Mouse (Mus musculus) CH12.LX (cell line): ENCODE measurements around the gene Fam241b. TPM values are rescaled to one million over a fixed set of nuclear protein-coding genes. Genes with fewer than 3 reads are reported as not detected.

Source experiments
- DNase-seq: peaks from one replicate; pipeline ENCODE4 v3.0.0-alpha.2; 2013; ENCODE audit errors: extremely low read depth
- H3K27ac ChIP-seq: 2 replicates; pipeline ENCODE4 v1.5.1; 2012; ENCODE audit warnings: low read depth, mild to moderate bottlenecking, control low read depth, moderate library complexity; ENCODE audit not compliant: insufficient read depth
- H3K27me3 ChIP-seq: replicated peaks from 2 replicates; pipeline ENCODE3; 2012; ENCODE audit warnings: inconsistent platforms
- H3K36me3 ChIP-seq, 2 experiments: replicated peaks in 1 of 2; 2 replicates each; pipeline versions ENCODE3 to v1.6.1; 2012; ENCODE audit warnings: inconsistent platforms in 1 of 2, low read length in 1 of 2, mild to moderate bottlenecking in 1 of 2, mixed read lengths in 1 of 2, moderate library complexity in 1 of 2; ENCODE audit not compliant: control insufficient read depth in 1 of 2, insufficient read depth in 1 of 2
- H3K4me1 ChIP-seq, 2 experiments: 2 replicates each; pipeline ENCODE4 v1.6.1; 2012; ENCODE audit warnings: inconsistent platforms in 1 of 2, moderate library complexity in 1 of 2; ENCODE audit not compliant: insufficient read depth in 2 of 2, control insufficient read depth in 1 of 2
- H3K4me2 ChIP-seq: 2 replicates; pipeline ENCODE4 v1.6.1; 2012; ENCODE audit warnings: low read depth, mild to moderate bottlenecking, control low read depth; ENCODE audit not compliant: poor library complexity, insufficient read depth, severe bottlenecking
- H3K4me3 ChIP-seq, 3 experiments: fragments of 150-350 bp in 1 of 3; sonication (generic) in 1 of 3; replicated peaks in 1 of 3; 2 replicates each; pipeline versions ENCODE3 to v1.5.1; 2011 to 2012; ENCODE audit warnings: low read depth in 2 of 3, low read length in 2 of 3, mild to moderate bottlenecking in 2 of 3, moderate library complexity in 2 of 3, control low read depth in 1 of 3, improper control_type of control experiment in 1 of 3, inconsistent platforms in 1 of 3, mixed read lengths in 1 of 3; ENCODE audit not compliant: poor library complexity in 1 of 3
- H3K79me2 ChIP-seq: replicated peaks from 2 replicates; pipeline ENCODE4 v1.6.1; 2012; ENCODE audit warnings: mild to moderate bottlenecking, moderate library complexity; ENCODE audit not compliant: control insufficient read depth, poor library complexity, insufficient read depth, severe bottlenecking; ENCODE audit errors: extremely low read depth
- H3K9ac ChIP-seq: 2 replicates; pipeline ENCODE4 v1.6.1; 2012; ENCODE audit warnings: low read depth, mild to moderate bottlenecking, control low read depth, moderate library complexity; ENCODE audit not compliant: insufficient read depth
- H3K9me3 ChIP-seq: replicated peaks from 2 replicates; pipeline ENCODE3; 2012; ENCODE audit warnings: low read length, inconsistent platforms, mixed read lengths
- BHLHE40 ChIP-seq: IDR thresholded peaks from 2 replicates; pipeline ENCODE4 v1.6.1; 2011; ENCODE audit warnings: mild to moderate bottlenecking, low read depth, low read length, improper control_type of control experiment
- CHD1 ChIP-seq: IDR thresholded peaks from 2 replicates; pipeline ENCODE4 v1.6.1; 2012; ENCODE audit warnings: low read depth, low read length, improper control_type of control experiment, inconsistent platforms
- CTCF ChIP-seq, 2 experiments: IDR thresholded peaks in 1 of 2; conservative IDR thresholded peaks in 1 of 2; 2 replicates each; pipeline ENCODE4 v1.5.1; 2011 to 2012; ENCODE audit warnings: low read depth in 2 of 2, low read length in 2 of 2, improper control_type of control experiment in 1 of 2, inconsistent platforms in 1 of 2, mild to moderate bottlenecking in 1 of 2, moderate library complexity in 1 of 2
- EP300 ChIP-seq: IDR thresholded peaks from 2 replicates; pipeline ENCODE4 v1.6.1; 2011; ENCODE audit warnings: low read length, improper control_type of control experiment
- IRF4 ChIP-seq: IDR thresholded peaks from 2 replicates; pipeline ENCODE4 v1.6.1; 2014; ENCODE audit warnings: low read depth, mild to moderate bottlenecking, inconsistent platforms, low read length, improper control_type of control experiment
- JUN ChIP-seq: IDR thresholded peaks from 2 replicates; pipeline ENCODE4 v1.6.1; 2011; ENCODE audit warnings: low read depth, mild to moderate bottlenecking, low read length, improper control_type of control experiment, moderate library complexity; ENCODE audit not compliant: insufficient read depth
- JUND ChIP-seq: conservative IDR thresholded peaks from 2 replicates; pipeline ENCODE4 v1.6.1; 2011; ENCODE audit warnings: low read depth, low read length, improper control_type of control experiment
- MAFK ChIP-seq: IDR thresholded peaks from 2 replicates; pipeline ENCODE4 v1.6.1; 2011; ENCODE audit warnings: low read length, improper control_type of control experiment; ENCODE audit not compliant: insufficient replicate concordance
- MAZ ChIP-seq: IDR thresholded peaks from 2 replicates; pipeline ENCODE4 v1.6.1; 2012; ENCODE audit warnings: low read depth, mild to moderate bottlenecking, inconsistent platforms, low read length, improper control_type of control experiment, moderate library complexity
- MXI1 ChIP-seq: IDR thresholded peaks from 2 replicates; pipeline ENCODE4 v1.6.1; 2011; ENCODE audit warnings: mild to moderate bottlenecking, low read depth, low read length, improper control_type of control experiment
- MYC ChIP-seq: IDR thresholded peaks from 2 replicates; pipeline ENCODE4 v1.6.1; 2011; ENCODE audit warnings: low read depth, mild to moderate bottlenecking, improper control_type of control experiment, low read length
- NELFE ChIP-seq: IDR thresholded peaks from 2 replicates; pipeline ENCODE4 v1.6.1; 2011; ENCODE audit warnings: low read depth, low read length, improper control_type of control experiment
- NRF1 ChIP-seq: IDR thresholded peaks from 2 replicates; pipeline ENCODE4 v1.6.1; 2014; ENCODE audit warnings: low read depth, mild to moderate bottlenecking, inconsistent platforms, low read length, improper control_type of control experiment, moderate library complexity
- POLR2A ChIP-seq: IDR thresholded peaks from 2 replicates; pipeline ENCODE4 v1.6.1; 2011; ENCODE audit warnings: low read depth, mild to moderate bottlenecking, improper control_type of control experiment, low read length
- POLR2AphosphoS2 ChIP-seq: IDR thresholded peaks from 2 replicates; pipeline ENCODE4 v1.6.1; 2011; ENCODE audit warnings: low read depth, low read length, improper control_type of control experiment
- RAD21 ChIP-seq: IDR thresholded peaks from 2 replicates; pipeline ENCODE4 v1.6.1; 2011; ENCODE audit warnings: low read depth, mild to moderate bottlenecking, low read length, improper control_type of control experiment, moderate library complexity
- SMC3 ChIP-seq: IDR thresholded peaks from 2 replicates; pipeline ENCODE4 v1.6.1; 2011; ENCODE audit warnings: low read depth, low read length, improper control_type of control experiment
- TCF12 ChIP-seq: IDR thresholded peaks from 2 replicates; pipeline ENCODE4 v1.6.1; 2014; ENCODE audit warnings: low read depth, mild to moderate bottlenecking, inconsistent platforms, low read length, improper control_type of control experiment
- UBTF ChIP-seq: IDR thresholded peaks from 2 replicates; pipeline ENCODE4 v1.6.1; 2012; ENCODE audit warnings: low read depth, mild to moderate bottlenecking, inconsistent platforms, low read length, improper control_type of control experiment, moderate library complexity
- USF1 ChIP-seq: IDR thresholded peaks from 2 replicates; pipeline ENCODE4 v1.6.1; 2014; ENCODE audit warnings: low read depth, mild to moderate bottlenecking, inconsistent platforms, low read length, improper control_type of control experiment
- USF2 ChIP-seq: conservative IDR thresholded peaks from 2 replicates; pipeline ENCODE4 v1.6.1; 2011; ENCODE audit warnings: low read depth, low read length, improper control_type of control experiment
- ZC3H11A ChIP-seq: IDR thresholded peaks from 2 replicates; pipeline ENCODE4 v1.6.1; 2012; ENCODE audit warnings: low read depth, mild to moderate bottlenecking, inconsistent platforms, low read length, improper control_type of control experiment
- dilution Hi-C: fragments of 300-500 bp; cut with MboI; formaldehyde crosslinking; loops from 2 replicates; pipeline ENCODE4 v1.14.3; 2020; ENCODE audit warnings: low sequenced_read_pairs; ENCODE audit not compliant: extremely low pct_unique_long_range_greater_than_20kb, extremely low pct_ligation_motif_present
- in situ Hi-C: fragments of 300-500 bp; cut with MboI; formaldehyde crosslinking; loops from 3 replicates; pipeline ENCODE4 v1.14.3; 2019; ENCODE audit warnings: low sequenced_read_pairs, low pct_ligation_motif_present, low pct_unique_long_range_greater_than_20kb, mixed read lengths
- polyA plus RNA-seq: library from polyadenylated mRNA; unstranded; fragments of >175 nt; gene quantifications from 2 replicates; pipeline ENCODE4 v1.2.1, GENCODE M21; 2012; ENCODE audit warnings: low read depth; ENCODE audit not compliant: insufficient read length
- total RNA-seq, 2 experiments: library from RNA; depleted of rRNA; stranded (reverse); fragments of 300-350 nt in 1 of 2; fragments of >200 nt in 1 of 2; gene quantifications; 2 replicates each; pipeline ENCODE4 v1.2.3; 2012 to 2014

Gene Fam241b
- total and polyA plus RNA-seq, 3 experiments, result 0.38 TPM; not detected in 2

GRCm38 (mm10) chr10:62101504-62102439 is 41.9 kb downstream of the Fam241b start:
- Histone ChIP-seq H3K36me3 (no peaks in the 10 kb centered on the region), H3K79me2 (no peaks in the 10 kb centered on the region), H3K4me3 (no peak overlapping the region), H3K4me2 (no peak overlapping the region), H3K4me1 (no peaks in the 10 kb centered on the region), H3K27me3 (peaks cover 68% of the 10 kb centered on the region), H3K9me3 (no peaks in the 10 kb centered on the region), H3K9ac (no peak overlapping the region), H3K27ac (no peak overlapping the region)
- peak; percentile 64 for DNase-seq
- dilution Hi-C loops, result no loop called here
- no peak for TF ChIP-seq UBTF
- TF ChIP-seq ZC3H11A, result peak; percentile 32; the same call in 1 of the 2 replicates
- TF ChIP-seq JUN, result no peak
- TF ChIP-seq POLR2AphosphoS2, result no peak
- no peak for TF ChIP-seq TCF12
- peak; percentile 82 for TF ChIP-seq RAD21
- no peak for TF ChIP-seq USF1
- TF ChIP-seq IRF4, result no peak
- peak; percentile 76 to 89 for TF ChIP-seq CTCF (conservative IDR thresholded peaks at IDR 0.05 in 1 of 2, IDR thresholded peaks at IDR 0.05 in 1 of 2; ENCODE audit: low read depth in 2 of 2, low read length in 2 of 2)
- TF ChIP-seq JUND, result no peak
- peak; percentile 90 for TF ChIP-seq SMC3
- no peak for TF ChIP-seq MAFK
- no peak for TF ChIP-seq MXI1
- no peak for TF ChIP-seq NELFE
- no peak for TF ChIP-seq USF2
- no peak for TF ChIP-seq EP300
- no peak for TF ChIP-seq BHLHE40
- no peak for TF ChIP-seq POLR2A
- no peak for TF ChIP-seq CHD1
- TF ChIP-seq NRF1, result no peak
- TF ChIP-seq MYC, result peak; percentile 30; the same call in 1 of the 2 replicates
- no peak for TF ChIP-seq MAZ
- in situ Hi-C loops, result loop anchor here (5.0 to 10.0 kb wide), 3 partner anchors 34 to 153 kb away; partner anchors contain the start of gene Tacr2
